Mouse (Mus musculus): ENCODE measurements around the gene Cntn5. TPM values are rescaled to one million over a fixed set of nuclear protein-coding genes. Genes with fewer than 3 reads are reported as not detected.

Cntn5 gene
- total RNA-seq (2015; ENCODE audit: low replicate concordance) (not detected in 2 replicates), total RNA-seq (2017; ENCODE audit: low replicate concordance) (not detected in 2 replicates)

DNA sequence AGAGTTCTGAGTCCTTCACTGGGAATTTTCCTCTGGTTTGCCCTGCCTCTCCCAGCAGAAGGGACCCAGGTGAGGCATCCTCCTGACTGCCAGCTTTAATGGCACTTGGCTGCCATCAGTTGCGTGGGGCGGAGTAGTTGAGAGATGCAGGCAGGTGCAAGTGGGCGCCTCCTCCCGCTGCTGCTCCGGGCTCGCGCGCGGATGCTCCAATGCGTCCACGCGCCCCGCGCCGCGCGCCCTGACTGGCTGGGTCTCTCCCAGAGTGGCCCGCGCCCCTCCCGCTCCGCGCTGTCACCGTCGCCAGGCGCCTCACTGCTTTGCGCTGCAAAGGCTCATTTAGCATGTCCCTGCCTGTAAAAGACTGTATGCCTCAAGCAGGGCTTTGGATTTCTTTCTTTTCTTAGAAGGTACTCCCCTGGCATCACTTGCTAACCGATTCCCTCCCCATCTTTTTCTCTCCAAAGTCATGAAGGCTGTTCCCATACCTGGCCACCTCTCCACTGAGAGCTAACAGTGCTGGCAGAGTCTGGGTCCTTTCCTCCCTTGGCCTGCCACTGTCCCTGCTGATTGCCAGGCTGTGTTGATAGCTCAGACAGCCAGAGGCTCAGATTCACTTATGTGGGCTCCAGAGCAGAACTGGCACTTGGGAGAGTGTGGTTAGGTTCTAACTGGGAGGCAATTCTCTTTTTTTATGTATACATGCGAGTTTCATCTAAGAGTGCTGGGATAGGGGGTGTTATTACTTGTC, at the start of gene Cntn5:
Gene Cntn5, minus strand, starts transcription at position 160 of the 748 bp plus-strand sequence.
- ATAC-seq (replicated peaks; ENCODE audit: low FRiP score, poor library complexity, severe bottlenecking) = no peak

DNA sequence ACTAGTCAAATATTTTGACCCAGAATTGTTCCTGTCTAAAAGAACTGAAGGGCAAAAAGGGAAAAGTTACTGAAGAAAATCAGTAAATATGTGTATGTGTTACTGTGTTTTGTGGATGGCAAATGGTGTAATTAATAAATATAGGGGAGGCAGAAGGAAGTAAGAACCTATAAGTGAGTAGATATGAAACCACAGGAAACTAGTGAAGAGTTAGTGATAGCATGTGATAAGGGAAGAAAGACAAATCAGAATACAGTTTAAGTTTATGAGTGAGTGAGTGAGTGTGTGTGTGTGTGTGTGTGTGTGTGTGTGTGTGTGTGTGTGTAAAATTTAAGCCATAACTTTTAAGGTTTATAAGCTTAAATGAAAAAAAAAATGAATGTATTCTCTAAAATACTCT, 45.9 kb upstream of the Cntn5 start:
- no peak for ATAC-seq (replicated peaks; ENCODE audit: low FRiP score, poor library complexity, severe bottlenecking)

DNA sequence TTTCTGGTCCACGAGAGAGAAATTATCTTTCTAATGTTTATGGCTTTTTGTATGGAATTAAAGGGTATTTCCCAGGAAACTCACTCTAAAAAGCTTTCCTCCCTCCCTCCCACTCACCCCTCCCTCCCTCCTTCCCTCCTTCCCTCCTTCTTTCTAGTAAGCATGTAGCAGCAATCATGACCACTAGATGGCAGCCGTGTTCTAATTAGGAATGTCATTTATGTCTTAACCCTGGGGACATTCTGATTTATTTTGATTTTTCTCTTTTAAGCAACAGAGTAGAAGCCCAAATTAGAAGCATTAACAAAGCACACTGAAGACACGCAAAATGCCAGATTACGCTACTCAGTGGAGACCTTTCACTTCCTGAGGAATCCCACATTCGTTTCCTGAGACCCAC, 5.0 kb upstream of the Cntn5 start:
- no peak for ATAC-seq (replicated peaks; ENCODE audit: low FRiP score, poor library complexity, severe bottlenecking)

DNA sequence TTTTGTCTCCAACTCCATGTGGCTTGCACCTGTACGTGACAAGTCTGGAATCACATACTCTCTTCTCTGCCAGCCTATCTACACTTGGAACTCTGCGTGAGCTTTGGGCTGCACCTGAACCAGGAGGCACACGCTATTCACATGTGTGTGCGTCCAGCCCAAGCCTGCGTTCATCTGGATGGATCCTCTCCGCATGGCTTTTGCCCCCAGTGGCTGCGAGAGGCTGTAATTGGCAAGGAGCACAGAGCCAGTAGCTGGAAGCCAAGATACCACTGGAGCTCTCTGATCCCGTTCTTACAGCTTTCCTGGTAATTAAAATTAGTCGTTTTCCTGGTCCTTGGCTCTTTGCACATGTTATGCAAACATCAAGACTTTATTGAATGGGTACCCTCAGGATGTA, 1.1 kb upstream of the Cntn5 start:
- no peak for ATAC-seq (replicated peaks; ENCODE audit: low FRiP score, poor library complexity, severe bottlenecking)

DNA sequence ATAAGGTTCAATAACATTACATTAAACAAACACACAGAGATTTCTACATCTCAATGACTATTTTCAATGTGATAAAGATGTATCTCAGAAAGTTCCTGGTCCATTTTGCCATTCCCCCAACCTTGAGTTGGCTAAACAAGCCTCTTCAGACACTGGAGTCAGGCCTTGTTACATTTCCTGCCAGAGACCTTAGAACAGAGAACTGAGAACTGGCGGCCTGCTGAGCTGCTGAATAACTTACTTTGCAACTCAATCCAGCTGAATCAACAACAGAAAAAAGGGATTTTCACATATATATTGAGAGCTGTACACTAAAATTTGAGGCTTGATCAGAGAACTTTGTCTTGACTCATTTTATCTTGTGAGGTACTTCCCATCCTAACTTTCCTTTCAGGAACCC, 24.8 kb downstream of the Cntn5 start:
- ATAC-seq (replicated peaks; ENCODE audit: low FRiP score, poor library complexity, severe bottlenecking) = no peak

DNA sequence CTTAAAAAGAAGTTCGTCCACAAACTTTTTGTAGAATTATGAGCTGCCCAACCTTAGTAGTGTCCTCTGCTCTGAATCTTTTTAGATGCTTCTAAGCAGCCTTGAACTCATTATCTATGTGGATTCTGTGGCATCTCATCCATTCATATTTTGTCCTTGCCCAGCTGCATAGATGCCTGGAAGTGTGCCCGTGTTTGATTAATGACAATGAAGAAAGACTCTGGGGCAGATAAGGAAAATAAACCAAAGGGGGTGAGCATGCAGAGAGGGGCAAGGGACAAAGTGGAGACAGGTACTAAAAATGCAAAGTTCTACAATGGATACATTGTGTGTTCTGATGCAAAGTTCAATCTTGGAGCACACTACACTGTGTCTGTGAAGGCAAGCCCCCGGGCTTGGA, 30.7 kb downstream of the Cntn5 start:
- ATAC-seq (replicated peaks; ENCODE audit: low FRiP score, poor library complexity, severe bottlenecking) = no peak

DNA sequence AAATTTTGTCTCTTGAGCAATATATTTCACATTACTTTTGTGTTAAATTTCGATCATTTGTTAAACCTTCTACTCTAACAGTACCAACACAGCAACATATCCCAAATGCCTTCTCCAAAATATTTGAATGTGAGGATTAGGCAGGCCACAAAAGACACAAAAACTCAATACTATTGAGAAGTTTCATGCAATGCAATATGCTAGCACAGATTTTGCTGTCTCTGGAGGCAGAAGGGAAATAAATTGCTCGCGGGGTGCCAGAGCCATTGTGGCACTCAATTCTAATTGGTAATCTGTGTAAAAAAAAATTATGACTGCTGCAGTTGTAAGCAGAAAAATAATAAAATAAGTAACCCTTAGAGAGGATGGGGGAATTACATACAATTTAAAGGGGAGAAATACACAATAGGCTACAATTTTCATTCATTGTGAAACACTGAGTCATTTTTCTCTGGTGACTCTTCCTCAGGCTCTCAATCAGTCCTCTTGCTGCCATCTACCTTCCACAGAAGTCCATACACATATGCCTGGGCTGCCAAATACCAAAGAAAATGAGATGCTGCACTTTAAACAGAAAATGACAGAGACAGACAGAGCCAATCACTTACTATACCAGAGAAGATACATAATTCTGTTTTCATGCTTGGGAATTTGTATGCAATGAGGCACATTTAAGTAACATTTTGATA, 48.2 kb downstream of the Cntn5 start:
- ATAC-seq (replicated peaks; ENCODE audit: low FRiP score, poor library complexity, severe bottlenecking) = no peak

DNA sequence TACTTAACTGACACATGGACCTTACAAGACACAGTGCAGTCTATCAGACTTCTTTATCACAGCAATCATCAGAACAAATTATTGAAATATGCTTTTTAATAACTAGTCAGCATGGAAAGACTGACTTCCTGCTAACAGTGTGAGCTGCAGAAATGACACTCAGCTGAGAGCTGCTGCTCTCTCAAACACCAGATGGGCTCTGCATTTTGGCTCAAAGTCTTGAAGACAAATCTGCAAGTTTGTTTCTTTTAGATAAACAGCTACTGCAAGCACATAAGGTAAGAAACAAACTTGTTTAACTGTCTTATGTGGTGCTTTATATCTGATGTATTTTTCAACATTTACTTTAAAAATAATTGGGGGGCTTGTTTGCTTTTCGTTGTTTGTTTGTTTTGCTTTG, 87.9 kb downstream of the Cntn5 start:
- no peak for ATAC-seq (replicated peaks; ENCODE audit: low FRiP score, poor library complexity, severe bottlenecking)

DNA sequence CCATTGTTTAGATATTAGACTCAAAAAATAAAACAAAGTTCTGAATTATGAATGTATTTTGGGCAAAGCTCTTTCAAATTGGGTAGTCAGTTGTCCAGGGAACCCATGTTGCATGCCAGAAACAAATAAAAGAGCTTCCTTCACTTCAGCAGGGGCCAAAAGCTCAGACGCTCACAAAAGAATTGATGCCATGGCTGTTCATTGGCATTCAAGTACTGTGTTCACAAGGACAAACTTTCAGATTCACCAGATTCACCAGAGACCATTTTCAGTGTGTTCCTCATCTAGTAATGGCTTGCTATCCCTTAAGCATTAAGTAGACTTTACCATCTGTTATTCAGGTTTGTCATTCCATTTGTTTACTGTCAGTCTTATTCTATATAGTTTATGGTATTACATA, 107.4 kb downstream of the Cntn5 start:
- ATAC-seq (replicated peaks; ENCODE audit: low FRiP score, poor library complexity, severe bottlenecking) = no peak

DNA sequence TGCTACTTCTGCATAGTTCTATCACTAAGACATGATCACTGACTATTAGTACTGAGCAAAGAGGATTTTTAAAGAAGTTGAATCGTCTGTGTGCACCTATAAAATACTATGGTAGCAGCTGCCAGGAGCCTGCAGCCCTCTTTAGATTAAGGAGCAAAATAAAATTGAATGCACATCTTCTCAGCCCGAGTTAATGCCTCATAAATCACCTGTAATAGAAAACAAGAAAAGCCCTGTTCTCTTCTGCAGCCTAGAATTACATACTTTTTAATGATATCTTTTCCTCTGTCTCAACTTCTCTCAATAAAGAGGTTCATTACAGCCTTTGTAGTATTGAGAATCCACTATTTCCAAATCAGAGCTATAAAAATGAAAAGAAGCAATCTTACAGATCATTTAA, 109.5 kb downstream of the Cntn5 start:
- ATAC-seq (replicated peaks; ENCODE audit: low FRiP score, poor library complexity, severe bottlenecking) = no peak

DNA sequence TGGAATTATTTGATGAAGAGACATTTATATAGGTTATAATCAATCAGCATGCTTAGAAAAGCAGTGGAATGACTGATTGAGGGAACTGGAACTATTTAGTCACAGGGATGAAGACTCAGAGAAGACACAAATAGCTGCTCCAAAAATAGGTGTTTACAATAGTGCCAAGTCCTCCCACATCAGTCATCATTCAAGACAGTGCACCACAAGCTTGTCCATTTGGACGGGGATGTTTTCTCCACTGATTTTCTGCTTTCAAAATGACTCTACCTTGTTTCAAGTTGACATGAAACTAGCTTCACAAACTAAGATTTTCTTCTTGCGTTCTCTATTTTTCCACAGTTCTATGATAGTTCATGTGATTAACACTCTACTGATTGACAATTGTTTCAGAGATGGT, 172.7 kb downstream of the Cntn5 start:
- ATAC-seq (replicated peaks; ENCODE audit: low FRiP score, poor library complexity, severe bottlenecking) = no peak

DNA sequence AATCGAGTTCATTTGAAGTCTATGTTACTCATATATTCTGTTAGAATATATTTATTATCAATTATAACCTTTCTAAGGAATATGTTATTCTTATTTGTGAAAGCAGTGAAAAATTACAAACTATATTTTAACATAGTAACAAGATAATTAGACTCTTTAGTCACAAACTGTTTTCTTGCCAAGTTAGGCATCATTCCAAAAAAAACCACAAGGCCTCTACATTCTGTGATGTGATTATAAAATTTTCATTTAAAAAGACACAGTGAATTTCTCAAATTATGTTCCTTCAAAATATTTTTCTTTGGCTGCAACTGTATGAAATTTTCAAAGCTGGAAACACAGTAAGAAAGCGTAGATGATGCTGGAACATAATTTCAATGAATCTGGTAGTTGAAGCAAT, 180.4 kb downstream of the Cntn5 start:
- no peak for ATAC-seq (replicated peaks; ENCODE audit: low FRiP score, poor library complexity, severe bottlenecking)

DNA sequence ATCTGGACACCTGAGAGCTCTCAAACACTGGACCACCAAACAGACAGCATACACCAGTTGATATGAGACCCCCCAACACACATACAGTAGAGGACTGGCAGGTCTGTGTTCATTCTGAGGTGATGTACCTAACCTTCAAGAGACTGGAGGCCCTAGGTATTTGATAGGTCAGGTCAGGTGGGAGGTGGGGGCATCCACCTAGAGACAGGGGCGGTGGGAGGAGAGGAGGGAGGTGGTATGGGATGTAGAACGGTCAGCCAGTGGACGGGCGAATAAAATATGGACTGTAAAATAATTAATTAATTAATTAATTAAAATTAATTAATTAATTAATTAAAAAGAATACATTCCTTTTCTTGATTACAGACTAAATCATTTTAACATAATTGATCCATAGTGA, 182.5 kb downstream of the Cntn5 start:
- no peak for ATAC-seq (replicated peaks; ENCODE audit: low FRiP score, poor library complexity, severe bottlenecking)

DNA sequence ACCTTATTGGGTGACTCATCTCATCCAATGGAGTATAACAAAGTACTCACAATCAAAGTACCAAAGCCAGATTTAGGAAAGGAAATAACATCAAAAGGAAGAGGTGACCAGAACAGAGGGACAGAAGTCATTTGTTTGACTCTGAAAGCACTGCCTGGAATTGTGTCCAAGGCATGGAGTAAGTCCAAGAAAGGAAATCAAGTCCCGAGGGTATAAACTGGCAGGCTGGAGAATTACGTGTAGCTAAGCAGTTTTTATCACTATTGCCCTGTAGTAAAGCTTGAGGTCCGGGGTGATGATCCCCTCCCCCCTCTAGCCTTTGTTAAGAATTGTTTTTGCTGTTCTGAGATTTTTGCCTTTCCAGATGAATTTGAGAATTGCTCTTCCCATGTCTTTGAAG, 185.6 kb downstream of the Cntn5 start:
- ATAC-seq (replicated peaks; ENCODE audit: low FRiP score, poor library complexity, severe bottlenecking) = no peak

DNA sequence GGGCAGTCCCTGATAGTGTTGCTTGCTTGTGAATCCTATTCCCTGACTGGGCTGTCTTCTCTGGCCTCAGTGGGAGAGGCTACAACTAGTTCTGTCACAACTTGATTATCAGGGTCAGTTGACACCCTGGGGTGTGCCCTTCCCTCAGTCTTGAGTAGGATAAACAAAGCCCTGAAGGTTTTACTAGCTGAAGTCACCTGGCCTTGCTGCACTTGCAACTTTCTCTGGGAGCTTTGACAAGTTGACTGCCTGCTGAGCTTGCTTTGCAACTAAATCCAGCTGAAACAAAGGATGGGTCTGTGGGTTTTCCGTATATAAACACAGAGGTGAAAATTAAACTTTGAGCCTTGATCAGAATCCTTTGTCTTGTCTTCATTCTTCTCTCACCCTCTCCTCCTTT, 190.9 kb downstream of the Cntn5 start:
- no peak for ATAC-seq (replicated peaks; ENCODE audit: low FRiP score, poor library complexity, severe bottlenecking)

DNA sequence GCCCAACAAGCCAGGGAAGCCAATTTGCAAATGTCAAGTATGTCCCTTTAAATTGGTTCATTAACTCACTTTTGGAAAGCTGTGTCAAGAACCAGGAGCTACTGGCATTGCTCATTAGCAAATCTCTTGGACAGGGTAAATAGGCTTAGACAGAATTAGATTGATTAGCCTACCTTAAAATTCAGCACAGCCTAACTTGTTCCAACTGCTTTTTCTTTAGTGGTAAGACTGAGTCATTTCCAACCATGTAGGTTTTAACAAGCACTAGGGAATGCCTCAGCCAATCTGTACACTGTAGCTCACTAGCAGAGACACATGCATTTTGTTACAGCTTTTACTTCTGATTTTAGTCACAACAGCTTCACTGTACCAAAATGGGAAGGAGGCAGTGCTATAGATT, 222.9 kb downstream of the Cntn5 start:
- no peak for ATAC-seq (replicated peaks; ENCODE audit: low FRiP score, poor library complexity, severe bottlenecking)

DNA sequence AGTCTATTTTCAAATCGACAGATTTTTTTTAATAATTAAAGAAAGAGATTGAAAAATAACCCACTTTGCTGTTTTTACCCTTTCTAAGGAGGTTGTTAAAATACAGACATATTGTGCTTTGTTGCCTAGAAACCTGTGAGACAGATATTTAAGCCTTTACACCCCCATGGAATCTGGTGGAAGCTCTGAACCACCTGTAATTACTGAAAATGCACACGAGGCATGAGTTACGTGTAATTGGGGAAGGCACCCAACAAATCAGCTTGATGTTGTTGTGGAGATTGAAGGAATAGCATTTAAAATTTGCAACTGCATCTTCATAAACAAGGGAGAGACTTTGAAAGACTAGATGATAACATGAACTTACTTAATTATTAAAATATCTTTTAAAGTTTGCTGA, 223.4 kb downstream of the Cntn5 start:
- ATAC-seq (replicated peaks; ENCODE audit: low FRiP score, poor library complexity, severe bottlenecking) = no peak

DNA sequence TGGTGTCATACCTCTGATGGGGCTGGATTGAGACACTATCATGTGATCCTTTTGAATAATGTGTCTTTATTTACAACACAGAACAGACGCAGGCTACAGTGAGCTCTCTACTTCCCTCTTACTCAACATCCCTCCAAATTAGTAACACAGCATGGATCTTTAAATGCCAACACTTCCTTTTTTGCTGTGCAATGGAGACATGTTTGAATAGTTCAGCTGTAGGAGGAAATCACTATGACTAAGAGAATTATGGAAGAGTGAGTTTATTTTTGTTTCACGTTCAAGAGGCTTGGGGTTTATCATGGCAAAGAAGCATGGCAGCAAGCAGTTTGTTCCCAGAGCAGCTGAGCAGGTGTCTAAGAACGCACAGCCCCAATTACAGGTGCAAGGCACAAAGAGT, 235.9 kb downstream of the Cntn5 start:
- ATAC-seq (replicated peaks; ENCODE audit: low FRiP score, poor library complexity, severe bottlenecking) = no peak

DNA sequence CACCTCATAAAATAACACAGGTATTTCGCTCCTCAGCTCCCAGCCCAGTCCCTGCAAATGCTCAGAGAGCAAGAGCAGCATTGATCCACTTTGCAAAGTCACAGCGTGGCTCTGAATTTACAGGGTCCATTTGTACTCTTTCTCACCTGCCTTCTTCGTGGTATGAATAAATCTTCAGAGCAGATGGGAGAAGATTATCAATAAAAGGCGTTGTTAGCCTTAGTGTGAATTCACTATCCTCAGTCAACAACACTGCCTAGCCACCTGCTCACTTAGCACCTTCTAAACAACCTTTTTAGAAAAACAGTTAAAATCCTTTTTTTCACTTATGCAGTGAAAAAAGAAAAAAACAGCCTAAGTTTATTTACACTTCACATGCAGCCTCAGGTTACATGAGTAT, 237.1 kb downstream of the Cntn5 start:
- no peak for ATAC-seq (replicated peaks; ENCODE audit: low FRiP score, poor library complexity, severe bottlenecking)

DNA sequence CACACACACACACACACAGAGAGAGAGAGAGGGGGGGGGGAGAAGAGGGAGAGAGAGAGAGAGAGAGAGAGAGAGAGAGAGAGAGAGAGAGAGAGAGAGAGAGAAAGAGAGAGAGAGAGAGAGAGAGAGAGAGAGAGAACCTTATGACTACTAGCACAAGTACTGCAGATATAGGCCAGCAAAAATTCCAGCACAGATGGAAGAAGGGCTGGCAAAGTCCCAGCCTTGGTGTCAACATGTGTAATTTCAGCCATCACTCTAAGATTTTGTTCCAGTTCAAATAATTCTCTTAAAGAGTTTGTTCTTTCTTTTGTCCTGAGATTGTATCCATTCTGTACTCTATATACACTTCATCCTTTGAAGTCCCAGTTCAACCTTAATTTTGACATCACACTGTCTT, 238.8 kb downstream of the Cntn5 start:
- no peak for ATAC-seq (replicated peaks; ENCODE audit: low FRiP score, poor library complexity, severe bottlenecking)

DNA sequence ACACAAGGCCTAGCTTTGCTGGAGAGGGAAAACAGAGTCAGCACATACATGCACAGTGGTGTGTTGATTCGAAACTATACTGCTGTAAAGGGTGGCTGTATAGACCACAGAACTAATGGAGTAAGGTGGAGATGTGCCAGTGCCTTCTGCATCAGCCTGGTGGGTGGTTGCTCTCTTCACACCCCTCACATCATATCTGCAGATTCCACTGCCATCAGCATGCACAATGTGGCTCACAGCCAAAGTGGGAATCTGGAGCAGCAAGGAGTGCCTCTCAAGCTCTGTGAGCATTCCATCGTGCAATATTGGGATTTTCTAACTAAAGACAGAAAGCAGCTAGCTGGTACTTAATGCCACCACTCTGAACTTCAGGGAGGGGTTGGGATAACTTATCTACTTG, 241.5 kb downstream of the Cntn5 start:
- no peak for ATAC-seq (replicated peaks; ENCODE audit: low FRiP score, poor library complexity, severe bottlenecking)

DNA sequence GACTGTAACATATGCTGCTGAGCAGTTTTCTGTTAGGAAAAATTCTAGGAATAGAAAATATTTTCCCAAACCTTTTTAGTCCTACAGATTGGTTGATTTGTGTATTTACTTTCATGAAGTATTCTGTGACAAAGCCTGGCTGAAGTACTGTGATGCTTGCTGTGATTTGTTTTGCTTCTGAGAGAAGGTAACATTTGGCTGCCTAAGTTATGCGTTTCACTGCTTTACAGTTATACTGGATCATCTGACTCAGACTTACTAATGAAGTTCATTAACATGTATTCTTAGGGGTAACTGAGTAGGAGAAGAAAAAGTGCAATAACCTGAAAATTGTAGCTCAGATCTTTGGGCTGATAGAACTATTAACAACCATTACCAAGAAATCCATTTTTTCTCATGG, 245.1 kb downstream of the Cntn5 start:
- ATAC-seq (replicated peaks; ENCODE audit: low FRiP score, poor library complexity, severe bottlenecking) = no peak
